In genomic region chr2:143547251-143548090, GRCm38 (mm10) we compare ENCODE assay signal across 8 mouse cellular contexts. TPM values are rescaled to one million over a fixed set of nuclear protein-coding genes. Genes with fewer than 3 reads are reported as not detected.
DNase-seq lines count a peak whose midpoint lies in the region; ATAC-seq lines count a peak whose summit lies in the region.

No protein-coding gene starts in this region.

- peak; percentile 35 for DNase-seq in cerebellum, adult 11 months
- peak; percentile 7 for DNase-seq in embryo, embryonic 9.5 days (ENCODE audit: extremely low spot score)
- DNase-seq in heart, embryonic 10.5 days (ENCODE audit: low spot score): no peak
- DNase-seq in kidney, adult 18-20 months: no peak
- no peak for DNase-seq in thymus, postnatal 10 days (ENCODE audit: low spot score in 2 of 2)
- no peak for DNase-seq in adrenal gland, postnatal 4 days (ENCODE audit: low spot score in 2 of 2)

- under 1% methylated on average over 32 of the region's 32 CpGs for WGBS in hindbrain, embryonic 16.5 days
- WGBS in neural tube, embryonic 13.5 days: 1% methylated on average over 32 of the region's 32 CpGs
- 3% methylated on average over 32 of the region's 32 CpGs for WGBS in heart, embryonic 10.5 days

- no peaks in the 10 kb centered on the region for H3K36me3 ChIP-seq in hindbrain, embryonic 16.5 days (ENCODE audit: control insufficient read depth, insufficient read depth, low read length)
- H3K36me3 ChIP-seq in neural tube, embryonic 13.5 days: no peaks in the 10 kb centered on the region
- H3K36me3 ChIP-seq in heart, embryonic 10.5 days: no peaks in the 10 kb centered on the region

- peaks cover 10% of the 10 kb centered on the region for H3K4me1 ChIP-seq in hindbrain, embryonic 16.5 days (ENCODE audit: control insufficient read depth, insufficient read depth, low read depth, low read length)
- peaks cover 29% of the 10 kb centered on the region for H3K4me1 ChIP-seq in neural tube, embryonic 13.5 days (replicated peaks)
- peaks cover 9% of the 10 kb centered on the region; the same call in 1 of the 2 replicates for H3K4me1 ChIP-seq in heart, embryonic 10.5 days

- no peak for ATAC-seq in hindbrain, embryonic 16.5 days
- no peak for ATAC-seq in neural tube, embryonic 13.5 days (ENCODE audit: low read depth)

- H3K27ac ChIP-seq in hindbrain, embryonic 16.5 days (ENCODE audit: low read depth, low read length): no peak overlapping the region
- H3K27ac ChIP-seq in neural tube, embryonic 13.5 days (replicated peaks): no peak overlapping the region
- no peak overlapping the region for H3K27ac ChIP-seq in heart, embryonic 10.5 days

- no peaks in the 10 kb centered on the region for H3K9me3 ChIP-seq in hindbrain, embryonic 16.5 days (ENCODE audit: control insufficient read depth, low read length)
- H3K9me3 ChIP-seq in neural tube, embryonic 13.5 days: no peaks in the 10 kb centered on the region
- H3K9me3 ChIP-seq in heart, embryonic 10.5 days: no peaks in the 10 kb centered on the region

- peak overlapping the region; percentile 66 for H3K4me3 ChIP-seq in hindbrain, embryonic 16.5 days (ENCODE audit: low read length)
- peak overlapping the region; percentile 59 for H3K4me3 ChIP-seq in neural tube, embryonic 13.5 days
- no peak overlapping the region for H3K4me3 ChIP-seq in heart, embryonic 10.5 days

- peak overlapping the region; percentile 64 for H3K4me2 ChIP-seq in hindbrain, embryonic 16.5 days (ENCODE audit: low read length)
- peak overlapping the region; percentile 77 for H3K4me2 ChIP-seq in neural tube, embryonic 13.5 days

- H3K27me3 ChIP-seq in hindbrain, embryonic 16.5 days (replicated peaks; ENCODE audit: control insufficient read depth, insufficient read depth, low read length): no peaks in the 10 kb centered on the region
- peaks cover 33% of the 10 kb centered on the region for H3K27me3 ChIP-seq in neural tube, embryonic 13.5 days
- H3K27me3 ChIP-seq in heart, embryonic 10.5 days (ENCODE audit: insufficient read depth, poor library complexity, severe bottlenecking): peaks cover 58% of the 10 kb centered on the region

- peak overlapping the region; percentile 51 for H3K9ac ChIP-seq in hindbrain, embryonic 16.5 days (ENCODE audit: low read depth, low read length)
- H3K9ac ChIP-seq in neural tube, embryonic 13.5 days: peak overlapping the region; percentile 77

RNA-seq across cellular contexts. Expression of gene Pcsk2, which starts 1.5 kb away (rescaled TPM):
- 23.4 and 25.1 TPM in 2 replicates for polyA plus RNA-seq in hindbrain, embryonic 16.5 days (2015; fragmentation: Nextera tagmentation; extraction: Ambion mirVana)
- 19.5 and 22.6 TPM in 2 replicates for polyA plus RNA-seq in neural tube, embryonic 13.5 days (2015; fragmentation: Nextera tagmentation; extraction: Ambion mirVana)
- polyA plus RNA-seq in heart, embryonic 10.5 days (2016; fragmentation: Nextera tagmentation; extraction: Ambion mirVana): 0.06 and 0.20 TPM in 2 replicates
- total RNA-seq in adrenal gland, postnatal 4 days (2021): 10 to 100 TPM in 1 of 2 experiments, 1 to 10 TPM in 1; 5.5 to 13.2 TPM

Comparison
In these comparisons a context has a peak if more than half of its experiments do, and no peak if none do; other contexts are left out.
1. DNase-seq: peak in cerebellum, adult 11 months (single experiment) and embryo, embryonic 9.5 days (single experiment); none in heart, embryonic 10.5 days (single experiment), kidney, adult 18-20 months (single experiment), thymus, postnatal 10 days (0 of 2) and adrenal gland, postnatal 4 days (0 of 2).
2. RNA of gene Pcsk2, which starts 1.5 kb away (polyA plus RNA-seq): 23.4 to 25.1 TPM in hindbrain, embryonic 16.5 days and 19.5 to 22.6 TPM in neural tube, embryonic 13.5 days; 0.06 to 0.20 TPM in heart, embryonic 10.5 days; every median in the first group is over 10 times any median in the second.